Mouse (Mus musculus) E14TG2a.4 (cell line): ENCODE results near the gene Elk4.

Source experiments
- CTCF ChIP-seq: conservative IDR thresholded peaks from 2 replicates; pipeline ENCODE4 v1.5.1; 2014; ENCODE audit warnings: low read length
- NANOG ChIP-seq: IDR thresholded peaks from 2 replicates; pipeline ENCODE4 v1.6.1; 2014; ENCODE audit warnings: borderline replicate concordance, low read length, mixed read lengths
- POU5F1 ChIP-seq: IDR thresholded peaks from 2 replicates; pipeline ENCODE4 v1.6.1; 2014; ENCODE audit warnings: low read length, borderline replicate concordance

GRCm38 (mm10) chr1:131995062-131995461, 12.3 kb upstream of the Elk4 start:
- TF ChIP-seq CTCF (peak; percentile 67), NANOG (no peak), POU5F1 (no peak)
